9 mouse cellular contexts compared by ENCODE assay signal in the genomic region with DNA sequence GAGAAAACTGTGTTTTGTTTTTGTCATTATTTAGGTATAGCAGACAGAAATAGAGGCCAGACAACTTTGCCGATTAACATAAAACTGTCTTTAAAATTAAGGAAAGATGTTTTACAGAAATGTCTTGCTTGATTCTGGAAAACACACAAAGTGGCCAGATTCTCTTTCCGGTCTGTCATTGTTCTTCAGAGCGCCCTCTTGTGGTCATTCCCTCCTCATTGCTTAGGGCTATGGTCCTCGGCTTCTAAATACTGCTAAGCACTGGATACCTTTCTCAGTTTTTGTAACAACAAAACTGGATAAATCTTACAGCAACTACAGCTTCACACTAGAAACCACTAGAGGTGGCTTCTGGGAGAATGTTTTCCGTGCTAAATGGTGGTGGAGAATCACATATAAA.
A peak's percentile ranks its signal among the peaks of the same experiment; 100 is the strongest.
DNase-seq lines count a peak whose midpoint lies in the region; ATAC-seq lines count a peak whose summit lies in the region.
"Had no signal": no experiment of that assay in that cellular context is flagged by ENCODE, and none has a peak within 500 bp of the region (broad histone marks: within the 10 kb centered on the region; RNA-seq: fewer than 3 reads in every experiment).

No protein-coding gene starts in this region.

- H3K36me3 ChIP-seq in embryonic facial prominence, embryonic 11.5 days (replicated peaks; ENCODE audit: control insufficient read depth, insufficient read depth, low read depth, low read length), result no peaks in the 10 kb centered on the region
- H3K36me3 ChIP-seq in midbrain, embryonic 10.5 days, result no peaks in the 10 kb centered on the region

- H3K27me3 ChIP-seq in embryonic facial prominence, embryonic 11.5 days (ENCODE audit: control insufficient read depth, insufficient read depth, low read length), result no peaks in the 10 kb centered on the region
- H3K27me3 ChIP-seq in midbrain, embryonic 10.5 days (ENCODE audit: low read depth, poor library complexity, severe bottlenecking), result no peaks in the 10 kb centered on the region
- H3K27me3 ChIP-seq: megakaryocyte, embryonic 14.5 days had no signal

- peak; percentile 9 to 25 for DNase-seq in cerebellum, adult 18-20 months
- DNase-seq in thymus, postnatal 4 days, result peak; percentile 39
- no peak for DNase-seq in thymus, adult 18-20 months
- peak; percentile 77 for DNase-seq in embryonic facial prominence, embryonic 11.5 days (ENCODE audit: low spot score)
- peak; percentile 17 to 62 for DNase-seq in layer of hippocampus, adult 18-20 months (ENCODE audit: low spot score in 2 of 2)
- peak; percentile 53 for DNase-seq in midbrain, embryonic 10.5 days (ENCODE audit: low spot score)
- peak; percentile 29 for DNase-seq in testis, postnatal 14 days (ENCODE audit: low spot score)

- no peak overlapping the region for H3K9ac ChIP-seq in embryonic facial prominence, embryonic 11.5 days (replicated peaks; ENCODE audit: low read length)

- no peak for ATAC-seq in cerebellum, adult (ENCODE audit: insufficient number of reproducible peaks, low FRiP score, low TSS enrichment)
- no peak for ATAC-seq in embryonic facial prominence, embryonic 11.5 days (replicated peaks; ENCODE audit: insufficient number of reproducible peaks, low FRiP score, low TSS enrichment, low read depth)

- no peak overlapping the region for H3K27ac ChIP-seq in embryonic facial prominence, embryonic 11.5 days (replicated peaks; ENCODE audit: low read depth, low read length)
- 0 out of 2 replicates have a peak overlapping the region, but pooled peaks have one; percentile 38 for H3K27ac ChIP-seq in midbrain, embryonic 10.5 days (replicated peaks)

- H3K4me2 ChIP-seq in embryonic facial prominence, embryonic 11.5 days (ENCODE audit: low read depth, low read length), result no peak overlapping the region

- 33% methylated on average over 5 of the region's 5 CpGs for WGBS in embryonic facial prominence, embryonic 11.5 days
- WGBS in midbrain, embryonic 10.5 days, result 41% methylated on average over 5 of the region's 5 CpGs

- no peak overlapping the region for H3K4me3 ChIP-seq in embryonic facial prominence, embryonic 11.5 days (ENCODE audit: low read depth, low read length)
- H3K4me3 ChIP-seq in midbrain, embryonic 10.5 days, result no peak overlapping the region
- H3K4me3 ChIP-seq: megakaryocyte, embryonic 14.5 days had no signal

- no peaks in the 10 kb centered on the region for H3K9me3 ChIP-seq in embryonic facial prominence, embryonic 11.5 days (replicated peaks; ENCODE audit: control insufficient read depth, low read length)
- H3K9me3 ChIP-seq in midbrain, embryonic 10.5 days (replicated peaks), result no peaks in the 10 kb centered on the region
- H3K9me3 ChIP-seq: megakaryocyte, embryonic 14.5 days had no signal

- no peaks in the 10 kb centered on the region for H3K4me1 ChIP-seq in embryonic facial prominence, embryonic 11.5 days (ENCODE audit: control insufficient read depth, insufficient read depth, low read length)
- peaks cover 8% of the 10 kb centered on the region for H3K4me1 ChIP-seq in midbrain, embryonic 10.5 days
- H3K4me1 ChIP-seq: megakaryocyte, embryonic 14.5 days had no signal

Comparison
In these comparisons a context has a peak if more than half of its experiments do, and no peak if none do; other contexts are left out.
1. DNase-seq: peak in cerebellum, adult 18-20 months (2 of 2), thymus, postnatal 4 days (single experiment), embryonic facial prominence, embryonic 11.5 days (single experiment), layer of hippocampus, adult 18-20 months (2 of 2), midbrain, embryonic 10.5 days (single experiment) and testis, postnatal 14 days (single experiment); none in thymus, adult 18-20 months (0 of 2).